Mouse (Mus musculus): ENCODE data around the gene Tcaim.

DNA sequence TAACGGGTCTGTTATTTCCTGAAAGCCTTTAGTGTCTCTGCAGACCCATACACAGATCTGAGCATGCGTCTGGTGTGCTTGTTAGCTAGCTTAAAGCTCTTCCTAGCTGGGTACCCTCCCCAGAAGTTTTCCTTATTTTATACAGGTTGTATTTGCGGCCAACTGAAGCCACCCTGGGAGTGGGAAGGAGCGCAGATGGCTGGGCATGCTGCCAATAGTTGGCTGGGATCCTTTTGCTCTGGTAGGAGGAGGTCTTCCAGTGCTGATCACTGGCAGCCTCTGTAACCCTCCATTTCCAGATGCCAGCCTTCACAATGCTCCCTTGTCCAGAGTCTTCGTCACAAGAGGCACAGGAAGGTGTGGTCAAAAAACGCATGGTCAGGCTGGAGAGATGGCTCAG is 31.5 kb downstream of the Tcaim start:
- TF ChIP-seq POLR2A (IDR thresholded peaks at IDR 0.05; ENCODE audit: control insufficient read depth, low read depth, low read length) (no peak), CTCF (IDR thresholded peaks at IDR 0.05; ENCODE audit: control insufficient read depth, insufficient read depth, insufficient replicate concordance, low read depth, low read length) (no peak)

Data from testis, adult 2 months (tissue).